Mouse (Mus musculus) brain, embryonic 14.5 days (tissue): ENCODE measurements at regions not wholly inside any gene's neighbourhood (a gene's known extent, or its start where the extent isn't known, plus 50 kb on each side); places are given as distances from the start of the nearest gene placed in this dataset.

Experiments used
- CTCF ChIP-seq: fragments of 200-500 bp; IDR thresholded peaks from 2 replicates; pipeline ENCODE4 v1.5.1; 2012; ENCODE audit warnings: inconsistent platforms, mild to moderate bottlenecking, moderate library complexity, borderline replicate concordance; ENCODE audit not compliant: insufficient read depth, insufficient read length; ENCODE audit errors: extremely low read depth
- POLR2A ChIP-seq: fragments of 200-500 bp; IDR thresholded peaks from 2 replicates; pipeline ENCODE4 v1.6.1; 2012; ENCODE audit warnings: mild to moderate bottlenecking, inconsistent platforms, borderline replicate concordance; ENCODE audit not compliant: poor library complexity, insufficient read depth, insufficient read length, severe bottlenecking; ENCODE audit errors: extremely low read depth

- TF ChIP-seq POLR2A, result no peak
- TF ChIP-seq CTCF, result peak; percentile 37; the same call in 1 of the 2 replicates
Observed at GRCm38 (mm10) chr12:44675003-44675402, 346.3 kb downstream of the Nrcam start.
